11 mouse cellular contexts compared by ENCODE assay signal in the genomic region with DNA sequence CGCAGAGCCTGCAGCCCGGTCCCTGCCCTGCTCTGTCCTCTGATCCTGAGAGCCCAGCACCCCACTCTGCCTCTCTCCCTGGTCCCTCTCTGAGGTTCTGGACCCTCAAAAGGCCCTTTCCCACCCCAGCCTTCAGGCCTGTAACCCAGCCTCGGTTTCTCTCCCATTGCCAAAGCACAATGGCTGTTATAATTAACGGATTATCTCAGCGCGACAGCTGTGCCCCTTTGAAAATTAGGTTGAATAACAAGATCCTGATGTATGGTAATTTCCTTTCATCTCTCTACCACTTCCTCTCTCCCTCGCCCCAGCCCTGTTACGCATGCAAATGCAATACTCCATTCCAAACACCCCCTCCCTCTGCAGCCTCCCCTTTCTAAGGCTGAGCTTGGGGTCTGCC. TPM values are rescaled to one million over a fixed set of nuclear protein-coding genes. Genes with fewer than 3 reads are reported as not detected.
DNase-seq lines count a peak whose midpoint lies in the region; ATAC-seq and TF ChIP-seq lines count a peak whose summit lies in the region.
"Had no signal": no experiment of that assay in that cellular context is flagged by ENCODE, and none has a peak within 500 bp of the region (broad histone marks: within the 10 kb centered on the region; RNA-seq: fewer than 3 reads in every experiment).

No protein-coding gene starts in this region.

- H3K27ac ChIP-seq in bone marrow, adult 2 months (ENCODE audit: control insufficient read depth, insufficient read depth, low read depth, low read length, poor library complexity): peak overlapping the region; percentile 80
- peak overlapping the region; percentile 83 for H3K27ac ChIP-seq in hindbrain, embryonic 10.5 days
- peak overlapping the region; percentile 55; the same call in 1 of the 2 replicates for H3K27ac ChIP-seq in midbrain, postnatal 0 days (ENCODE audit: low read depth, low read length)
- H3K27ac ChIP-seq in gastrocnemius, adult 2 months: no peak overlapping the region
- H3K27ac ChIP-seq: stomach, postnatal 0 days had no signal

- intact Hi-C loops in gastrocnemius, adult 2 months (cut with DNase I): no loop called here

- H3K36me3 ChIP-seq in hindbrain, embryonic 10.5 days: no peaks in the 10 kb centered on the region
- no peaks in the 10 kb centered on the region; the same call in 1 of the 2 replicates for H3K36me3 ChIP-seq in midbrain, postnatal 0 days (ENCODE audit: insufficient read depth, low read length)

- H3K9ac ChIP-seq in midbrain, postnatal 0 days (replicated peaks; ENCODE audit: low read length, poor library complexity, severe bottlenecking): no peak overlapping the region

- 12% methylated on average over 8 of the region's 8 CpGs for WGBS in bone marrow, adult 2 months
- WGBS in hindbrain, embryonic 10.5 days: 22% methylated on average over 8 of the region's 8 CpGs
- WGBS in midbrain, postnatal 0 days: 17% methylated on average over 8 of the region's 8 CpGs

- TF ChIP-seq POLR2A in bone marrow, adult 2 months (IDR thresholded peaks at IDR 0.05; ENCODE audit: borderline replicate concordance, control insufficient read depth, low read depth, low read length): no peak

- peak; percentile 72 for DNase-seq in CD4-positive helper T cell, adult 2 months (ENCODE audit: low read depth, low spot score)
- peak; percentile 32 for DNase-seq in hindbrain, embryonic 10.5 days (ENCODE audit: low spot score)
- DNase-seq in midbrain, postnatal 0 days (ENCODE audit: low spot score): peak; percentile 43
- DNase-seq in gastrocnemius, adult 2 months: no peak
- DNase-seq in lung, postnatal 10 days: no peak
- no peak for DNase-seq in urinary bladder, postnatal 36 days (ENCODE audit: low spot score in 2 of 2)
- no peak for DNase-seq in heart, postnatal 4 days
- DNase-seq: lung, adult 2 months had no signal

- H3K4me2 ChIP-seq in midbrain, postnatal 0 days (ENCODE audit: low read depth, low read length, poor library complexity, severe bottlenecking): no peak overlapping the region

- ATAC-seq in midbrain, postnatal 0 days (ENCODE audit: low FRiP score): no peak

- TF ChIP-seq CTCF in bone marrow, adult 2 months (IDR thresholded peaks at IDR 0.05; ENCODE audit: control insufficient read depth, insufficient read depth, low read length): no peak
- TF ChIP-seq CTCF in midbrain, postnatal 0 days (IDR thresholded peaks at IDR 0.05): no peak
- no peak for TF ChIP-seq CTCF in gastrocnemius, adult 2 months (IDR thresholded peaks at IDR 0.05)

- peaks cover 35% of the 10 kb centered on the region for H3K27me3 ChIP-seq in hindbrain, embryonic 10.5 days (ENCODE audit: insufficient read depth, poor library complexity, severe bottlenecking)
- H3K27me3 ChIP-seq in midbrain, postnatal 0 days (ENCODE audit: insufficient read depth, low read length): no peaks in the 10 kb centered on the region

- H3K4me1 ChIP-seq in bone marrow, adult 2 months (ENCODE audit: control insufficient read depth, insufficient read depth, low read length): 0 out of 2 replicates have a peak, but pooled peaks cover 3% of the 10 kb centered on the region
- peaks cover 100% of the 10 kb centered on the region for H3K4me1 ChIP-seq in hindbrain, embryonic 10.5 days (replicated peaks)
- peaks cover 10% of the 10 kb centered on the region for H3K4me1 ChIP-seq in midbrain, postnatal 0 days (ENCODE audit: insufficient read depth, low read length)

- H3K4me3 ChIP-seq in bone marrow, adult 2 months (replicated peaks; ENCODE audit: control insufficient read depth, low read depth, low read length): no peak overlapping the region
- no peak overlapping the region for H3K4me3 ChIP-seq in hindbrain, embryonic 10.5 days
- H3K4me3 ChIP-seq in midbrain, postnatal 0 days (ENCODE audit: low read depth, low read length): no peak overlapping the region
- no peak overlapping the region for H3K4me3 ChIP-seq in gastrocnemius, adult 2 months
- H3K4me3 ChIP-seq: erythroblast, embryonic 14.5 days had no signal

- no peaks in the 10 kb centered on the region for H3K9me3 ChIP-seq in hindbrain, embryonic 10.5 days
- no peaks in the 10 kb centered on the region for H3K9me3 ChIP-seq in midbrain, postnatal 0 days (ENCODE audit: low read length)

RNA-seq across cellular contexts. Expression of a gene that starts 35.1 kb away (rescaled TPM):
- not detected in 2 replicates for polyA plus RNA-seq in bone marrow, adult 2 months (2011; ENCODE audit: insufficient read depth, insufficient read length, low replicate concordance, missing spikeins)
- polyA plus RNA-seq in hindbrain, embryonic 10.5 days (2016; fragmentation: Nextera tagmentation; extraction: Ambion mirVana): 0.24 and 0.39 TPM in 2 replicates
- total RNA-seq in midbrain, postnatal 0 days (2014; rRNA removed): 44.6 and 52.1 TPM in 2 replicates
- 10.2 and 10.7 TPM in 2 replicates for polyA plus RNA-seq in midbrain, postnatal 0 days (2015; fragmentation: Nextera tagmentation; extraction: Ambion mirVana)
- total RNA-seq in gastrocnemius, adult 2 months (2021): under 1 TPM in 1 of 2 experiments, not detected in 1; 0.03 TPM
- 1 to 10 TPM in 1 of 2 experiments, under 1 TPM in 1; 0.95 to 1.3 TPM for total RNA-seq in heart, postnatal 4 days (2021)

Comparison
In these comparisons a context has a peak if more than half of its experiments do, and no peak if none do; other contexts are left out.
1. DNase-seq: peak in CD4-positive helper T cell, adult 2 months (single experiment), hindbrain, embryonic 10.5 days (single experiment) and midbrain, postnatal 0 days (single experiment); none in gastrocnemius, adult 2 months (single experiment), lung, postnatal 10 days (single experiment), urinary bladder, postnatal 36 days (0 of 2) and heart, postnatal 4 days (single experiment).
2. RNA of a gene that starts 35.1 kb away (total RNA-seq): 44.6 to 52.1 TPM in midbrain, postnatal 0 days; 0.95 to 1.3 TPM in heart, postnatal 4 days and 0.03 TPM in gastrocnemius, adult 2 months; every median in the first group is over 10 times any median in the second.